Mouse (Mus musculus): ENCODE data around the gene Pter. TPM values are rescaled to one million over a fixed set of nuclear protein-coding genes. Genes with fewer than 3 reads are reported as not detected.

Pter gene
- polyA plus RNA-seq, 1 experiment from 2014 or later, result 11.0 TPM

DNA sequence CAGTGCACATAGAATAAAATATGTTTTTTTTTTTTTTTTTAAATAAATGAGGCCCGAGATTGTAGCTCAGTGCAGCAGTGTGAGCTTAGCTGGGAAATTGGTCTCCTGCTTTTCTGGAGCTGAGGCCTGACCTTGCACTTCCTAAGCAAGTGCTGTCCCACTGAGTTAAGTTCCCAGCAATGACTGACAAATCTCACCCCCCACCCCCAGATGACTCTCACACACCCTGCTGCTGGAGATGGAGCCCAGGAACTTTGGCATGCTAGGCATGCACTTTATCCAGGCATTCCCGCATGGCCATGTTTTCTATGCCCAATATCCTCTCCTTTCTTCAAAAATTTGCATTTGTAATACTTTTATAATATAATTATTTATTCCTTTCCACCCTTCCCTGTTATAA, 14.8 kb downstream of the Pter start:
- no peak for ATAC-seq (ENCODE audit: low FRiP score)
- Histone ChIP-seq H3K36me3 (no peaks in the 10 kb centered on the region), H3K4me1 (no peaks in the 10 kb centered on the region), H3K9ac (no peak overlapping the region), H3K4me2 (replicated peaks) (no peak overlapping the region), H3K4me3 (no peak overlapping the region), H3K9me3 (replicated peaks) (no peaks in the 10 kb centered on the region), H3K27me3 (no peaks in the 10 kb centered on the region), H3K27ac (no peak overlapping the region)
- WGBS, result 81% methylated on average over 2 of the region's 2 CpGs

DNA sequence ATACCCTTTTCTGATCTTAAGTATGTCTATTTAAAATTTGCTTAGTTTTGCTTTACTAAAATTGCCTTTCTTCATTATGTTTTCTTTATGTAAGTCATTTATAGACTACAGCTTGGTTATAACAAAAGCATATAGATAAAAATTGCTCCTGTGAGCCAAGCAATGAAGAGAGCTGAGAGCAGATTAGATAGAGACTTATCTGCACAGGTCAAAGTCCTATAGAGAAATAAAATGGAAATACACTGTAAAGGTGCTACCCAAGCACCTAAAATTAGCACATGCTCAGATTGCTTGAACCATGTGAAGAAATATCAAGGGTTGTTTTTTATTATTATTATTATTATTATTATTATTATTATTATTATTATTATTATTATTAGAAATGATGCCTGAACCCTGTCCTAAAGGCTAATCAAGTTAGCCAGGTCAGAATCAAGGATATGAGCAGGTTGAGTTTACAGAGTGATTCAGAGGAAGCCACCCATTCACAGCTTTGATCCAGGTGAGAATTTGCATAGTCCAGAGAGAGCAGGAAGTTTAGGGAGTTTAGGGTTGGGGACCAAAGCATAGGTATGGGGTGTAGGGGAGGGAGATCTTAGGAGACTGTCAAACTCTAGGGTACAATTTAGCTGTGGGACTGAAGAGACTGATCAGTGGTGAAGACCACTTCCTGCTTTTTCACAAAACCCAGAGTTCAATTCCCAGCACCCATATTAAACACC, 33.0 kb downstream of the Pter start:
- Histone ChIP-seq H3K9ac (no peak overlapping the region), H3K9me3 (replicated peaks) (no peaks in the 10 kb centered on the region), H3K4me2 (replicated peaks) (no peak overlapping the region), H3K27ac (no peak overlapping the region), H3K27me3 (no peaks in the 10 kb centered on the region), H3K36me3 (no peaks in the 10 kb centered on the region), H3K4me1 (no peaks in the 10 kb centered on the region), H3K4me3 (no peak overlapping the region)
- no peak for ATAC-seq (ENCODE audit: low FRiP score)

DNA sequence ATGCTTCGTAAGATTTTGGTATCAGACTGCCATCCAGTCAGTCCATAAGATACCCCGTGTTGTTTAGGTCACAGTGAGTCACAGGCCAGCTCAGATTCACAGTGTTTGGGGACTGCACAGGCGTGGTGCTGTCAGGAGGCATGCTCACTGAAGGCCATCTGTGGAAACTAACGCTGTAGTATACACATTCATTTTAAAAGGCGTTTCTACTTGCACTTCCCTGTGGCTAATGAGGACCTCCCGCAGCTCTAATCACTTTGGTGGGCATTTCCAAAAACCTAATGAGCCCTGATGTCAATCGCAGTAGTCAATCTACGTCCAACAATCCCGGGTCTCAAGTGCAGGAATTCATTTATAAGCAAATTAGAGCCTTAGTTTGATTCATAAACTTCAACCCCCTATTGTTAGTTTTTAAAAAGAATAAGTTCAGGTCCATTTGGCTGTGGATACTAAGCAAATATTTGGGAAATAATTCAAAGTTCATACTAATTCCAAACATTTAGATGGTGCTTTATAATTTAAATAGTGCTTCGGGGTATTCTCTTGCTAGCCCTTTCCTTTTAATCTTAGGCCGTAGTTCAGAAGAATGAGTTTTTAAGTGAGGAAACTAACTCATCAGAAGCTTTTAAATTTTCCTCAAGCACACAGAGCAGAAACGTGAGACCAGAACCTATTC, 46.3 kb downstream of the Pter start:
- Histone ChIP-seq H3K9ac (no peak overlapping the region), H3K4me3 (no peak overlapping the region), H3K4me1 (no peaks in the 10 kb centered on the region), H3K4me2 (replicated peaks) (no peak overlapping the region), H3K27me3 (no peaks in the 10 kb centered on the region), H3K27ac (no peak overlapping the region), H3K9me3 (replicated peaks) (no peaks in the 10 kb centered on the region), H3K36me3 (no peaks in the 10 kb centered on the region)
- 49% methylated on average over 12 of the region's 12 CpGs for WGBS
- peak; percentile 50; the same call in 1 of the 2 replicates for ATAC-seq (ENCODE audit: low FRiP score)

DNA sequence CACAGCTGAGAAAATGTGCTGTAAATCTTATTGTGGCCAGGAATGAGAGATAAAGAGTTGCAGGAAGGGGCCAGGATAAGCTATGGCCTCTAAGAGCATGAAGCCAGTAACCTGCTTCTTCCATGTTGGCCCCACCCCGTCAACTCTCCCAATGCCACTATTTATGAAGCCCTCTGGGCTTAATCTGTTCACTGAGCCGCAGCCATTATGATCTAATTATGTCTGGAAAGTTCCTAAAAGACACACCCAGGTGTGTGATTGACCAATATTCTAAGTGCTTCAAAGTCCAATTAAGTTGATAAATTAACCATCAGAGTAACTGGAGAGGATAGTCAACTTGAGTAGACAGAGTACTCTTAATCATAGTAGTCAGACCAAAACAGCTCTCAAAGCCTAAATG, 49.9 kb downstream of the Pter start:
- Histone ChIP-seq H3K27ac (no peak overlapping the region), H3K27me3 (no peaks in the 10 kb centered on the region), H3K4me1 (no peaks in the 10 kb centered on the region), H3K9me3 (replicated peaks) (no peaks in the 10 kb centered on the region), H3K4me3 (no peak overlapping the region), H3K9ac (no peak overlapping the region), H3K4me2 (replicated peaks) (no peak overlapping the region), H3K36me3 (no peaks in the 10 kb centered on the region)
- no peak for ATAC-seq (ENCODE audit: low FRiP score)
- 93% methylated on average over 2 of the region's 2 CpGs for WGBS

DNA sequence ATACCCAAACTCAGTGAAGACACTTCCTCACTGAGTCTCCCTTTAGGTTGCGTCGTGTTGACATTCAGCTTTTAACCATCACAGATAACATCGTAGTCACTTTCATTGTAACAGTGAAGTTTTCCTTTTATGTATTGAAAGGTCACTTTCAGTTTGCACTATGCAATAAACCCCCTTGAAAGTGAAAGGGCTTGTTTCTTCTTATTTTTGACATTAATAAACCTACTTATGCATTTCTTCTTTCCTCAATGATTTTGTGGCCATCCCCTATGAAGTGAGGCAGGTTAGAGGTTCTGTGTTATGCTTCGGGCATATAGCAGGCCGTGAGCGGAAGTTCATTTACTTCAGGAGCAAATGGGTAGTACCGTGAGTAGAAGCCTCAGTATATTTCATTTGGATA, 53.5 kb downstream of the Pter start:
- 95% methylated on average over 7 of the region's 7 CpGs for WGBS
- Histone ChIP-seq H3K36me3 (no peaks in the 10 kb centered on the region), H3K27ac (no peak overlapping the region), H3K9me3 (replicated peaks) (no peaks in the 10 kb centered on the region), H3K27me3 (no peaks in the 10 kb centered on the region), H3K4me3 (no peak overlapping the region), H3K9ac (no peak overlapping the region), H3K4me1 (no peaks in the 10 kb centered on the region), H3K4me2 (replicated peaks) (no peak overlapping the region)
- no peak for ATAC-seq (ENCODE audit: low FRiP score)

DNA sequence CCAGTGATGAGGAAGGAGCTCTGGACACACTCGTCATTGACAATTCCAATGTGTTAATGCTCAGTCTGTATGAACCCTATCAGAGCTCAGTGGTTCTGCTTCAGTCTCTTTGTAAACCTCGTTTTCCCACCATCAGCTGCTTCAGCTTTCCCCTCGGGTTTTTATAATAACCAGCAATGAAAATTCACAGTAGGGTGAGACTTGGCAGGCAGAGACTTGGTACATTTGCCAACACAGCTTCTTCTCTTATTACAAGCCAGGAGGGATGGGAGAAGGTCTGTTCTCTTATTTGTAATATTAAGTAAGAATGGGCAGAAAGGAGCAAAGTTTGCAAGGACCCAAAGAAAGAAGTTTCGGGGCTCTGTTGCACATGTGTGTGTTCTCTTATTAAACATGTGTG, 54.9 kb downstream of the Pter start:
- Histone ChIP-seq H3K4me3 (no peak overlapping the region), H3K27me3 (no peaks in the 10 kb centered on the region), H3K4me2 (replicated peaks) (no peak overlapping the region), H3K36me3 (no peaks in the 10 kb centered on the region), H3K9me3 (replicated peaks) (no peaks in the 10 kb centered on the region), H3K27ac (no peak overlapping the region), H3K4me1 (no peaks in the 10 kb centered on the region), H3K9ac (no peak overlapping the region)
- ATAC-seq (ENCODE audit: low FRiP score), result no peak
- 75% methylated on average over 4 of the region's 4 CpGs for WGBS

DNA sequence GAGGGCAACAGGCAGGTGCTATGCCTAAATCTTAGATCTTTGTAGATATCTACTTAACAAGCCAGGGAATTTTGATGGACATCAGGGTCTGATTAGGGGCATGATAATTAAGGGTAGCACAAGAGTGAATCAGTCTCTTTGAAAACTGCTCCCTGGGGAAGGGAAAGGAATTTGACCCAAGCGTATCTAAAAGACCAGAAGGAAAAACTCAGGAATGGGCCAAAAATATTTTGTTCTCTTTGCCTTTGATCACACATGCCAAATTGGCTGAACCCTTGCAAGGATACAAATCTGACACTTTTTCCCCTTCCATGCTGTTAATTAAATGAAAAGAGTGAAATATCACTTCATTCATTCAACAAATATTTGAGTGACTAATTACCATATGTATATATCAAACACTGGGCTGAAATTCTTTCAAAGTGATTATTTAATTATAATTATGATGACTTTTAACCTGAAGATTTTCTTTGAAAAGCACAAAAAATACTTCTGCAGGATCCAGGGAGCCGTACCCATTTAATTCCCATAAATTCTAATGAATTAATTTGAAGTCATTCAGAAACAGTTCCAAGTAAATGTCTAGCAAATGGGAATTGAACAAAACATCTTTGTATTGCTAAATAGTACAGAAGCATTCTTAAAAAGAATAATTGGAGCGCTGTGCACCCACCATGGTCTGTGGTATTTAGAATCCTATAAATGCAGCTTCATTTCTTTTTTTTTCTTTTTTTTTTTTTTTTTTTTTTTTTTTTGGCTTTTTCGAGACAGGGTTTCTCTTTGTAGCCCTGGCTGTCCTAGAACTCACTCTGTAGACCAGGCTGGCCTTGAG, 61.3 kb downstream of the Pter start:
- 72% methylated on average over 4 of the region's 4 CpGs for WGBS
- H3K4me2 ChIP-seq (replicated peaks), result no peak overlapping the region
- no peak for ATAC-seq (ENCODE audit: low FRiP score)
- H3K27me3 ChIP-seq, result no peaks in the 10 kb centered on the region
- H3K27ac ChIP-seq, result no peak overlapping the region
- H3K36me3 ChIP-seq, result no peaks in the 10 kb centered on the region
- H3K9me3 ChIP-seq (replicated peaks), result no peaks in the 10 kb centered on the region
- no peak overlapping the region for H3K4me3 ChIP-seq
- H3K9ac ChIP-seq, result no peak overlapping the region
- H3K4me1 ChIP-seq, result no peaks in the 10 kb centered on the region

DNA sequence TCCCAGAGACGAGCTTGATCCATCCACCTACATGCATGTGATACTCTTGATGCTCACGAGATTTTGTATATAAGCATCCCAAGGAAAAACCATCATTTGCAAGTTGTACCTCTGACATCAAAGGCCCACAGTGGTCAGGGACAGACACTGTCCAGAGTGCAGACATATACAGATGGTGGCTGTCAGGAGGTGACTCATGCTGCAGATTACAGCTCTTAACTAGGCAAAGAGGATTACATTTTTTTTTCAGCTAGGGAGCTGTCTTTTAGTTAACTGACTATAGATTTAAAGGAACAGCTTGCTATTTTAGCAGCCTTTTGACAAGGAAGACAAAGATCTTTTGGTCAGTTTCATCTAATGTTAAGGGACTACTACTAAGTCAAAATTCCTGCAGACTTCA, 76.2 kb downstream of the Pter start:
- H3K27me3 ChIP-seq, result no peaks in the 10 kb centered on the region
- no peaks in the 10 kb centered on the region for H3K4me1 ChIP-seq
- no peaks in the 10 kb centered on the region for H3K9me3 ChIP-seq (replicated peaks)
- no peak overlapping the region for H3K4me2 ChIP-seq (replicated peaks)
- no peak for ATAC-seq (ENCODE audit: low FRiP score)
- no peak overlapping the region for H3K9ac ChIP-seq
- H3K4me3 ChIP-seq, result no peak overlapping the region
- H3K27ac ChIP-seq, result no peak overlapping the region
- no peaks in the 10 kb centered on the region for H3K36me3 ChIP-seq
- WGBS, result 78% methylated on average over 2 of the region's 2 CpGs

DNA sequence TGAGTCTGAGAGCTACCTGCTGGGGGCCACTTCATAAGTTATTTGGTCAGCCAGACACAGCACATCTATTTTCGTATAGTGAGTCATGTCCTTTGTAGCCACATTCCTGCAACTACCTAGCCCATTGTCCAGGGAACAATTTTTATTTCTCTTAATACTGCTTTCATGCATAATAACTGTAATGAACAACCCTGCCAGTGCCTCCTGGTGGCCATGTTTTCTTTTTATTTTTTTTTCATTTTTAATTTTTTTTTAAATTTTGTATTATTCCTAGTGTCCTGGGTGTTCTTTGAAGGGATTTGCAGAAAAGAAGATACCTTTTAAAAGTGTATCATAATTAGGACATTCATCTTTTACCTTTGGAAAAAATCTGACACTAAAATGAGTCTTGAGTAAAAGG, 84.6 kb downstream of the Pter start:
- Histone ChIP-seq H3K9me3 (replicated peaks) (no peaks in the 10 kb centered on the region), H3K27ac (no peak overlapping the region), H3K4me2 (replicated peaks) (0 out of 2 replicates have a peak overlapping the region, but pooled peaks have one; percentile 11), H3K4me3 (no peak overlapping the region), H3K4me1 (peaks cover 23% of the 10 kb centered on the region), H3K9ac (no peak overlapping the region), H3K27me3 (peaks cover 46% of the 10 kb centered on the region), H3K36me3 (no peaks in the 10 kb centered on the region)
- 61% methylated on average over 1 of the region's 1 CpGs for WGBS
- no peak for ATAC-seq (ENCODE audit: low FRiP score)

DNA sequence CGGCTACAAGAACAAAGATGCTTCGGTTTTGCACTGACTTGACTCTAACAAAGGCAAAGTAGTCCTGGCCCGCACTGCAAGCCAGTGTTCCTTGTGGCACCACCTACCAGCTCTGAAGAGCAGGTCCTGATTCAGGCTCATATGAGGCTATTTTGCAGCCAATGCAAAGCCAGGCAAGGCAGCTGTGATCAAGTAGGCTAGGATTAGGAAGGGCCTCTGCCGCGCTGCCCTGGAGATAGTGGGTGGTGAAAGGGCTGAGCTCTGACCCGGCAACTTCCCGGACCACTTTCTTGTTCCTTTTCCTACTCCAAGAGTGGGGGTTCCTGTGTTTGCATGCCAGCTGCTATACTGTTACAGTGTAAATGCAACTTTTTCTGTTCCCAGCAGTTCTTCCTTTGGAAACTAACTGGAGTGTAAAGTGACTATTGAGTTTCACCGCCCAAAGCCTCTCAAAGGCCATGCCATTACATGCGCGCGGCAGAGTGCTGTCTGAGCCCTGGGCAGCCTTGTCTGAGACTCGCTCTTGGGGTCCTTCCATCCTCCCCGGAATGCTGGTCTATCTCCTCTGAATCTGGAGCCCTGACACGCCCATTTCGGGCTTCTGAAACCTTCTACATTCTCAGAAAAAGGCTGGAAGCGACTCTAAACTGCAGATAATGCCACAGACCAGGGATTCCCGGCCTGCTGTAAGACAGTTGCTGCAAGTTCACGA, 85.6 kb downstream of the Pter start:
- Histone ChIP-seq H3K27ac (peak overlapping the region; percentile 71), H3K9ac (peak overlapping the region; percentile 68), H3K9me3 (replicated peaks) (no peaks in the 10 kb centered on the region), H3K4me3 (peak overlapping the region; percentile 62), H3K36me3 (no peaks in the 10 kb centered on the region), H3K4me2 (replicated peaks) (peak overlapping the region; percentile 100), H3K4me1 (peaks cover 23% of the 10 kb centered on the region), H3K27me3 (peaks cover 50% of the 10 kb centered on the region)
- 5% methylated on average over 18 of the region's 18 CpGs for WGBS
- ATAC-seq (ENCODE audit: low FRiP score), result peak; percentile 38; the same call in 1 of the 2 replicates

DNA sequence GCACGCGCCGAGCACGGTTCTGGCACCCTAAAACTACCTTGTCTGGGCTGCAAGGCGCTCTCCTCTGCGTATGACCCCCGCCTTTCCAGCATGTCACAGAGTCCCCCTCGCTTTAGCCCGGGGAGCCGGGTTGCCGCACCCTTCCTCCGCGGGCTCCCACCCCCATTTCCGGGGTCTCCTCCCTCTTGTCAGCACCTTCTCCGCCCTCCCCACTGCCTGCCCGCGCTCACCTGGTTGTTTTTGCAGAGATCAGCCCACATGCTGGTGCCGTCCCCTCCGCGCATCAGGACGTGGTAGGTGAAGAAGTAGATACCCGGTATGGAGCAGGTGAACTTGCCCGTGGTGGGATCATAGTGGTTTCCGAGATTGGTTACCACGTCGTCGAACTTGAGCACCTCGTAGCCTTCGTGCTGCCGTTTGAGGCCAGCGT, 86.2 kb downstream of the Pter start:
- H3K27ac ChIP-seq, result peak overlapping the region; percentile 71
- peaks cover 50% of the 10 kb centered on the region for H3K27me3 ChIP-seq
- H3K9me3 ChIP-seq (replicated peaks), result no peaks in the 10 kb centered on the region
- peak overlapping the region; percentile 62 for H3K4me3 ChIP-seq
- H3K4me2 ChIP-seq (replicated peaks), result peak overlapping the region; percentile 100
- no peaks in the 10 kb centered on the region for H3K36me3 ChIP-seq
- ATAC-seq (ENCODE audit: low FRiP score), result peak; percentile 38; the same call in 1 of the 2 replicates
- peaks cover 23% of the 10 kb centered on the region for H3K4me1 ChIP-seq
- H3K9ac ChIP-seq, result peak overlapping the region; percentile 68
- 3% methylated on average over 31 of the region's 31 CpGs for WGBS
